Mouse (Mus musculus) embryonic facial prominence, embryonic 11.5 days (tissue): ENCODE results near the gene Plod3. TPM values are rescaled to one million over a fixed set of nuclear protein-coding genes. Genes with fewer than 3 reads are reported as not detected.

Experiments used
- ATAC-seq: fragments of 200-750 bp; cut with Nextera tagmentation; replicated peaks from 2 replicates; pipeline ENCODE4 v1.8.0; 2017; ENCODE audit warnings: low read depth; ENCODE audit not compliant: insufficient number of reproducible peaks, low FRiP score, low TSS enrichment
- DNase-seq: peaks from one replicate; pipeline ENCODE4 v3.0.0-alpha.2; 2015; ENCODE audit warnings: low spot score
- H3K27ac ChIP-seq: fragments of 300-500 bp; sonication (generic); replicated peaks from 2 replicates; pipeline ENCODE4 v1.5.1; 2014; ENCODE audit warnings: mild to moderate bottlenecking, low read depth, low read length, control low read depth
- H3K27me3 ChIP-seq: fragments of 300-500 bp; sonication (generic); 2 replicates; pipeline ENCODE4 v1.6.1; 2014; ENCODE audit warnings: mild to moderate bottlenecking, low read length, moderate library complexity, mixed read lengths; ENCODE audit not compliant: control insufficient read depth, insufficient read depth
- H3K36me3 ChIP-seq: fragments of 300-500 bp; sonication (generic); replicated peaks from 2 replicates; pipeline ENCODE4 v1.6.1; 2014; ENCODE audit warnings: low read depth, mild to moderate bottlenecking, low read length, moderate library complexity, mixed read lengths; ENCODE audit not compliant: control insufficient read depth, insufficient read depth
- H3K4me1 ChIP-seq: fragments of 300-500 bp; sonication (generic); 2 replicates; pipeline ENCODE4 v1.6.1; 2014; ENCODE audit warnings: low read length, mixed read lengths; ENCODE audit not compliant: control insufficient read depth, insufficient read depth
- H3K4me2 ChIP-seq: fragments of 300-500 bp; sonication (generic); 2 replicates; pipeline ENCODE4 v1.6.1; 2014; ENCODE audit warnings: low read depth, mild to moderate bottlenecking, control low read depth, low read length, moderate library complexity
- H3K4me3 ChIP-seq: fragments of 300-500 bp; sonication (generic); 2 replicates; pipeline ENCODE4 v1.5.1; 2014; ENCODE audit warnings: low read depth, low read length, control low read depth
- H3K9ac ChIP-seq: fragments of 300-500 bp; sonication (generic); replicated peaks from 2 replicates; pipeline ENCODE4 v1.6.1; 2014; ENCODE audit warnings: mild to moderate bottlenecking, control low read depth, low read length
- H3K9me3 ChIP-seq: fragments of 300-500 bp; sonication (generic); replicated peaks from 2 replicates; pipeline ENCODE4 v1.6.1; 2016; ENCODE audit warnings: mild to moderate bottlenecking, low read length, inconsistent platforms, mixed read lengths; ENCODE audit not compliant: control insufficient read depth
- WGBS: fragments of 180-500 bp; shearing (Covaris S2); extraction: QIAGEN DNeasy Blood & Tissue Kit; methylation state at CpG from one replicate; pipeline ENCODE4 v1.1.7; 2014; 5-methylcytosine and 5-hydroxymethylcytosine counted together
- polyA plus RNA-seq: library from polyadenylated mRNA; unstranded; fragments of >200 nt; fragmentation: Nextera tagmentation; extraction: Ambion mirVana; gene quantifications from 2 replicates; pipeline ENCODE4 v1.2.1, GENCODE M21; 2014

The Plod3 gene
- polyA plus RNA-seq, 1 experiment from 2014 or later = 23.1 TPM

GRCm38 (mm10) chr5:136966331-136966730 is 20.5 kb upstream of the Plod3 start, which contains the start of gene Cldn15:
Cldn15 (plus strand) TSS chr5:136966616.
- H3K27me3 ChIP-seq = no peaks in the 10 kb centered on the region
- no peaks in the 10 kb centered on the region for H3K9me3 ChIP-seq
- ATAC-seq = no peak
- no peaks in the 10 kb centered on the region for H3K4me1 ChIP-seq
- WGBS = 70% methylated on average over 6 of the region's 6 CpGs
- no peak for DNase-seq
- H3K4me3 ChIP-seq = no peak within 1 kb of the TSS
- no peak within 1 kb of the TSS for H3K4me2 ChIP-seq
- H3K36me3 ChIP-seq = peaks cover 8% of the 10 kb centered on the region
- H3K27ac ChIP-seq = no peak within 1 kb of the TSS
- no peak within 1 kb of the TSS; the same call in 1 of the 2 replicates for H3K9ac ChIP-seq

GRCm38 (mm10) chr5:136966861-136967455 is 19.9 kb upstream of the Plod3 start:
- H3K9ac ChIP-seq = no peak overlapping the region
- H3K4me3 ChIP-seq = no peak overlapping the region
- H3K36me3 ChIP-seq = peaks cover 8% of the 10 kb centered on the region
- no peak overlapping the region for H3K27ac ChIP-seq
- H3K9me3 ChIP-seq = no peaks in the 10 kb centered on the region
- DNase-seq (no peak), ATAC-seq (no peak)
- WGBS = 88% methylated on average over 4 of the region's 4 CpGs
- no peaks in the 10 kb centered on the region for H3K27me3 ChIP-seq
- H3K4me2 ChIP-seq = no peak overlapping the region
- no peaks in the 10 kb centered on the region for H3K4me1 ChIP-seq

- Histone ChIP-seq H3K36me3 (peaks cover 8% of the 10 kb centered on the region), H3K4me1 (no peaks in the 10 kb centered on the region), H3K27ac (no peak overlapping the region), H3K9ac (no peak overlapping the region), H3K4me2 (no peak overlapping the region), H3K4me3 (no peak overlapping the region), H3K9me3 (no peaks in the 10 kb centered on the region), H3K27me3 (no peaks in the 10 kb centered on the region)
- 75% methylated on average over 10 of the region's 10 CpGs for WGBS
- ATAC-seq (no peak), DNase-seq (no peak)
Observed at GRCm38 (mm10) chr5:136967592-136967991, 19.2 kb upstream of the Plod3 start.

- Histone ChIP-seq H3K4me1 (no peaks in the 10 kb centered on the region), H3K4me3 (no peak overlapping the region), H3K27me3 (no peaks in the 10 kb centered on the region), H3K4me2 (no peak overlapping the region), H3K27ac (no peak overlapping the region), H3K36me3 (peaks cover 7% of the 10 kb centered on the region), H3K9me3 (no peaks in the 10 kb centered on the region), H3K9ac (no peak overlapping the region)
- DNase-seq = peak; percentile 57
- whole genome bisulfite sequencing = 52% methylated on average over 1 of the region's 1 CpGs
- no peak for ATAC-seq
Observed at GRCm38 (mm10) chr5:136970703-136971102, 16.1 kb upstream of the Plod3 start.

- H3K4me3 ChIP-seq = no peak overlapping the region
- no peaks in the 10 kb centered on the region for H3K4me1 ChIP-seq
- H3K9me3 ChIP-seq = no peaks in the 10 kb centered on the region
- WGBS = 82% methylated on average over 8 of the region's 8 CpGs
- H3K27me3 ChIP-seq = no peaks in the 10 kb centered on the region
- no peaks in the 10 kb centered on the region for H3K36me3 ChIP-seq
- no peak overlapping the region for H3K9ac ChIP-seq
- H3K4me2 ChIP-seq = no peak overlapping the region
- H3K27ac ChIP-seq = no peak overlapping the region
- DNase-seq = no peak
- no peak for ATAC-seq
Observed at GRCm38 (mm10) chr5:136973670-136974069, 13.1 kb upstream of the Plod3 start.

- no peak overlapping the region for H3K4me3 ChIP-seq
- no peak overlapping the region for H3K9ac ChIP-seq
- ATAC-seq (no peak), DNase-seq (no peak)
- no peaks in the 10 kb centered on the region for H3K27me3 ChIP-seq
- H3K36me3 ChIP-seq = no peaks in the 10 kb centered on the region
- no peaks in the 10 kb centered on the region for H3K4me1 ChIP-seq
- 74% methylated on average over 4 of the region's 4 CpGs for WGBS
- no peak overlapping the region for H3K4me2 ChIP-seq
- no peak overlapping the region for H3K27ac ChIP-seq
- no peaks in the 10 kb centered on the region for H3K9me3 ChIP-seq
Observed at GRCm38 (mm10) chr5:136977769-136978168, 9.1 kb upstream of the Plod3 start.

- Histone ChIP-seq H3K4me1 (no peaks in the 10 kb centered on the region), H3K4me3 (no peak overlapping the region), H3K27ac (no peak overlapping the region), H3K36me3 (no peaks in the 10 kb centered on the region), H3K9ac (no peak overlapping the region), H3K9me3 (no peaks in the 10 kb centered on the region), H3K27me3 (no peaks in the 10 kb centered on the region), H3K4me2 (no peak overlapping the region)
- ATAC-seq (no peak), DNase-seq (no peak)
- 57% methylated on average over 2 of the region's 2 CpGs for WGBS
Observed at GRCm38 (mm10) chr5:136979762-136980161, 7.1 kb upstream of the Plod3 start.

- Histone ChIP-seq H3K4me3 (no peak overlapping the region), H3K36me3 (no peaks in the 10 kb centered on the region), H3K27me3 (no peaks in the 10 kb centered on the region), H3K9ac (no peak overlapping the region), H3K4me1 (no peaks in the 10 kb centered on the region), H3K4me2 (no peak overlapping the region), H3K27ac (no peak overlapping the region), H3K9me3 (no peaks in the 10 kb centered on the region)
- no peak for ATAC-seq
- DNase-seq = no peak
- WGBS = 87% methylated on average over 8 of the region's 8 CpGs
Observed at GRCm38 (mm10) chr5:136980974-136981373, 5.8 kb upstream of the Plod3 start.
